Mouse (Mus musculus) kidney, adult 18-20 months (tissue): ENCODE results near the gene Anks1b.

Experiments
- DNase-seq: peaks from one replicate; pipeline ENCODE4 v3.0.0; 2021

The Anks1b gene

GRCm38 (mm10) chr10:89975431-89975841 is 102.1 kb downstream of the Anks1b start:
- DNase-seq, result no peak

GRCm38 (mm10) chr10:89976577-89976976 is 103.3 kb downstream of the Anks1b start:
- DNase-seq, result no peak

- DNase-seq, result no peak
These were observed 120.9 kb downstream of the Anks1b start for GRCm38 (mm10) chr10:89994171-89994570.

DNA sequence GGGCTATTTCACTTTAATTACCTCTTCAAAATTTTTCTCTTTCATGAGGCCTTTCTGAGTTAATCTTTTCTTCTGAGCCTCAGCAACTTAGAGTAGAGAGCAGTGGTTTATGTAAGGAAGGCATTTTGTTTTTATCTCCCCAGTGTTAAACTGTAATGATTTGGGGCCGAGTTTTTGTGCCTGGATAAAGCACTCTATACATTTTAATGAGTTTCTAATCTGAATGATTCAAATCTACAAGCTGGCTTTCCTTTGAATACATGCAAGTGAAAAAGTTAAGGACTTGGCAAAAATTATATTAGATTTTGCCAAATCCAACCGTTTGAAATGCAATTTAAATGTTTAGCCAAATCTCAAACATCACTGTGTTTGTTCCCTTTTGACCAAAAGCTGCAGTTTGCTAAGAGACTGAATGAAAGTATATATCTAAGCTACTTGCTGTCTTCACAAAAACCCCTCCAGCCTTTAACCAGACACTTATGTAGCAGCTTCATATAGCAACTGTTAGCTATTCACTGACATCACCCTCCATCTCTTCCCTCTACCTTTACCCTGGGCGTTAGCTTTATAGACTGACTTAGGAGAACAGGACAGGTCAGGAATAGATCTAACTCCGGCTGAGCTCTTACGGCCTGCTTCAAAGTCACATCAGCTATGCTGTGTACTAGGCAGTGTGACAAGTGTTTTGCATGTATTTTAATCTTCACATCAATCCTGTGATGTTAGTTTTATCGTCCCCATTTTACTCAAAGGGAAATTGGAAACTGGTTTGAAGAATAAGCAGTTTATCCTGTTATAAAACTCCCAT is 122.5 kb downstream of the Anks1b start:
- DNase-seq, result no peak

DNA sequence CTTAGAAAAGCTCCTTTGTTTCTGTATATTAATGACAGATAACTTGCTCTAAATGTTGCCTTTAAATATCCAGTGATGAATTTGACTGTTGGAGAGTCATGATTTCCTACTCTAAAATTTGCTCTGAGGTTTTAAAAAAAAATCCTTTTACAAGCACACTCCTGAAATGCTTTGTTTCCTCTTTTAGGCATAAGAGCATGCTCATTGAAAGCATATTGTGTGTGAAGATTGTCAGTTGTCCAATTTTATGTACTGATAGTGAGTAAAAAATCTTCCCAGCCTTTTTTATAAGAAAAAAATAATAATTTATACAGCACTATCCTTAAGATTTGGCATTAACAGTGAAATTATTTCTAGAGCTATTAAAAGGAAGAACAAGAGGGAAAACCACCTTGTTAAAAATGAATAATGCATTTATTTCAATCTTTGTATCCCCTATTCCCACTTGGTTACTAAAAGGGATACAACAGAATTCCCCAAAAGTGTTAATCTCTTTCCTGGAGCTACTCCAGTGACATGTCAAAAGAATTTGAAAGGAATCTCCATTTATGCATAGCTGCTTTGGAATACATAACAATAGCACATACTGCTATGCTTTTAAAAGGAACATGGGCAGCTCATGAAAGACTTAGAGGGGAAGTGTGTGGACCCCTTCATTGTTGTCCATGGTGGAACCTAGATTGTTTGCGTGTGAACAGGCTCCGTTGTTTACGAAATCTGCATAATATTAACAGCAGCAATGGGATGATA is 130.8 kb downstream of the Anks1b start:
- no peak for DNase-seq

DNA sequence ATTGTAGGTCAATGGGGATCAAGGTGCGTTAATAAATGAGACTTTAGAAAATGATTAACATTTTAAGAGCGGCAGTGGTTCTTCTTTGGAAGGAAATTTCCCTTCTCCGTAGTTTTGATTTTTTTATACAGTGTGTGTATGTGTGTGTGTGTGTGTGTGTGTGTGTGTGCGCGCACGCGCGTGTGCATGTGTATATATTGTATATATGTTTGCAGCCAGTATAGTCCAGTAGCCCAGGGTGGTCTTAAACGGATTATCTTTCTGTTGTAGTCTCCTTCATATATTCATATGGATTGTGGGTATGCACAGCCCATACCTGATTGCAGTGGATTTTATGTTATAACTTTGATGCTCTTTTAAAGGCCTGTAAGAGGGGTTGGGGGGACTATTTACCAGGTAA is 131.6 kb downstream of the Anks1b start:
- no peak for DNase-seq

DNA sequence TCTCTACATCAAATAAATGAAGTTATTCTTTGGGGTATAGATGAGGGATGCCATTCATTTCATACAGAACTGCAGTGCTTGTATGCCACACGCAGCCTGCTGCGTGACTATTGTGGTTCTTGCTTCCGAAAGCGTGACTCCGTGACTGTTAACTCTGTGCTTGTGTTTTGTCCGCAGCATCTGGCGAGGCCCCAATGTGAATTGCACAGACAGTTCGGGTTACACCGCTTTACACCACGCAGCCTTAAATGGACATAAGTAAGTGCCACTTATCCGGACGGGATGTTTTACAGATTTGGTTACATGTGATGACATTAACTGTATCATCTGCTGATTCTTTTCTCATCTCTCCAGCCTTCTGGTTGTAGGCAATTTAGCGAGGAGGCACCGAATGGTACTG is 159.7 kb downstream of the Anks1b start:
- DNase-seq, result no peak

DNA sequence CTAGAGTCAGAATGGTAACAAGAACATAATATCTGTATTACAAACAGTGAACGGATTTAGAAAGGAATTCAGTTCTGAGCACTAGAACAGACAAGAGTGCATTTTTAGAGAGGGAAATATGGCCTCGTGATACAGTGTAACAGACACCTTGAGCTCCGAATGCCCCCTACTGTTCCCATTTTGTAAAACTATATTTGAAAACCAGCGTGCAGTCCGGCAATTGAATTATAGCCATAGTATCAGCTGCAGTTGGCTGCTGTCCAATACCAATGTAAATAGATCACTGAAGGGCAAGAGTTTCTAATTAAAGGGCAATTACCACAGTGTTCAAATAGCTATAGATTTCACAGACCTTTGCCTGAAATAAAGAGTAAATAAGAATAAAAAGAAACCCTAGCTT is 170.0 kb downstream of the Anks1b start:
- DNase-seq, result no peak

- DNase-seq, result no peak
These were observed 170.5 kb downstream of the Anks1b start for GRCm38 (mm10) chr10:90043773-90044172.

DNA sequence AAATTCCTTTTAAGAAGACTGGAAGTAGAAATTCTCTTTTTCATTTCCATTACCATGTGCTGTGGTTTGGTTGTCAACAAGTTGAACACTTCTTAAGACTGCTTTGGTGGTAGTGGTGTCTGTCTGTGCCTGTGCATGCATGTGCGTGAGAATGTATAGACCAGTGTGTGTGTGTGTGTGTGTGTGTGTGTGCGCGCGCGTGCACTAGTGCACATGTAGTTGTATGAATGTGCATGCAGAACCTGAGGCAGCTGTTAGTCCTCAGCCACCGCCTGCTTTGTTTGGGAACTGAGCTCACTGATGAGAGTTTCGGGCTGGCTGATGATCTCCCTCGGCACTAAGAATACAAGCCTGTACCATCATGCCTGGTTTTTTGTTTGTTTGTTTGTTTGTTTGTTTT is 170.9 kb downstream of the Anks1b start:
- no peak for DNase-seq

DNA sequence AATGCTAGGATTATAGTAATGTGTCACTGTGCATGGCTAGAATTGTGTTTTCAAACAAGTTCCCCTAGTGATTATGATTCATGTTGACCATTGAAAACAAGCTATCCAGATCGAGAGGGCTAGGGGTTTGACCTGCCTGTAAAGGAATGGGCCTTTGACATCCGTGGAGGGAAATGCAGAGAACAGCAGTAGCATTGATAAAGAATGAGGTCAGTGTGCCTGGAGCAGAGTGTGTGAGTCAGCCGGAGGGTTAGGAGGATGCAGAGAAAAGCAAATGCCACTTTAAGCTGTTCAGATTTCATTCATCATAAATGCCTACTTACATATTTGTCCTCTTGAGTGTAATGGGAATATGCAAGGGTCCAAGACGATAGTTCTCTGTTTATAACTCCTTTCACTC is 195.3 kb downstream of the Anks1b start:
- DNase-seq, result no peak

GRCm38 (mm10) chr10:90077930-90078329 is 204.6 kb downstream of the Anks1b start:
- no peak for DNase-seq

- DNase-seq, result no peak
These were observed 207.8 kb downstream of the Anks1b start for GRCm38 (mm10) chr10:90081151-90081550.

GRCm38 (mm10) chr10:90081630-90082029 is 208.3 kb downstream of the Anks1b start:
- no peak for DNase-seq

- no peak for DNase-seq
These were observed 220.6 kb downstream of the Anks1b start for GRCm38 (mm10) chr10:90093877-90094276.

- DNase-seq, result no peak
These were observed 239.4 kb downstream of the Anks1b start for GRCm38 (mm10) chr10:90112662-90113061.

- DNase-seq, result no peak
These were observed 243.6 kb downstream of the Anks1b start for GRCm38 (mm10) chr10:90116867-90117266.

DNA sequence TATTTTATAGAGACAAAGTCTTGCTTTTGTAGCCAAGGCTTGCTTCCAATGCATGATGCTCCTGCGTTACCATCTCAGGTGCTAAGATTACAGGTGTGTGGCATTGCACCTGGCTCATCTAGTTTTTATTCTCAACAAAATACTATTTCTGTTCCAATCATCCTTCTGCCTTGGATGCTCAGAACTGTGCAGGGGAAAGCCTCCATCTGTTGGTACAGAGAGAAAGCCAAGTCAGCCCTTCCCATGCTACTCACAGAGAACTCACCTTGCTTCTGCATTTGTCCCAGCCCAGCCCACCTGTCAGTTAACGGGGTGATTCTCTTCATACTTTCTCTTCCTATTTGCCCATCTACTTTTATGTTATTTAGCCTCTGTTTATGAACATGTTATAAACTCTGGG is 244.5 kb downstream of the Anks1b start:
- DNase-seq, result no peak

DNA sequence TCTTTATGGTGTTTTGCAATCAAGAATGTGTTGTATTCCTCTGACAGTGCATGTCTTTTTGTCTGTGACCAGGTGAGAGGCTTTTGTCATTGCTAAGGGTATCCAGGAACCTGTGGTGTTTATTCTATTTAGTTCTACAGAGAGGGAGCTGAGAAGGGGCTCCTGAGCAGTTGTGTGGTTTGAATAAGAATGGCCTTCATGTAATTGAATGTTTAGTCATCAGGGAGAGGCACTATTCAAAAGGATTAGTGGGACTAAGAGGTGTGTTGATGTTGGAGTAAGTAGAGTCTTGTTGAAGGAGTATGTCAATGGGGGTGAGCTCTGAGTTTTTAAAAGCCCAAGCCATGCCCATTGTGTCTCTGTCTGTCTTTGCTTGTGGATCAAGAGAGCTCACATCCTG is 264.2 kb downstream of the Anks1b start:
- no peak for DNase-seq

GRCm38 (mm10) chr10:90140947-90141346 is 267.6 kb downstream of the Anks1b start:
- DNase-seq, result no peak

DNA sequence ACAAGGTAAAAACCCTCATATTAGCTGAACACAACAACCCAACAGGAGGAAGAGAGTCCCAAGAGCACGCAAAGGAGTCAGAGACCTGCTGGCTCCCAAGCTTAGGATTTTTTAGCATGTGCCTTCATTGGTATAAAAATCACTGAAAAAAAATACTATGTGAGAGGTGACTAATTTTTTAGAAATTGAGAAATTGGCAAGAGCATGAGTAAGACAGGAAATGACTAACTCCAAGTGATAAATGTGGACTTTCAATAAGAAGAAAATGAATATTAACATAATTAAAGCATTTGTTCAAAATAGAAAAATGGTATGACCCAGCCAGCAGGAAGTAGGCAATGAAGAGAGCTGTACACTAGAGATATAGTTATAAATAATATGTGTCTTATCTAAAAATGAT is 271.1 kb downstream of the Anks1b start:
- no peak for DNase-seq

DNA sequence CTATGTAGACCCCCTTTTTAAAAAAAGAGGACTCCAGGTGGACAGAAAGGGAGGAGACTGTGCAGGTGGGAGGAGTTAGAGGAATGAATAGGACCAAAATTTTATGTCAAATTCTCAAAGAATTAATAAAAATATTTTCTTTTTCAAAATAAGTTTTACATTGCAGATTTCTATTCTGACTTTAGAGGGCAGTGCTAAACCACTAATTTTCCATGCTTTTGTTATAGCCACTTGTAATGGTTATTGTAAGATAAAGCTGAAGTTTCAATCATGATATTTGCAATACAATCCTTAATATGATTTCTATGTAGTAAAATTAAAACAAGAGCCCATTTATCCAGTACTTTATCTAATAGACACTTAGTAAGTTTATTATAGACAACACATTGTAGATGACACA is 278.2 kb downstream of the Anks1b start:
- no peak for DNase-seq

GRCm38 (mm10) chr10:90169941-90170580 is 296.8 kb downstream of the Anks1b start:
- DNase-seq, result no peak

DNA sequence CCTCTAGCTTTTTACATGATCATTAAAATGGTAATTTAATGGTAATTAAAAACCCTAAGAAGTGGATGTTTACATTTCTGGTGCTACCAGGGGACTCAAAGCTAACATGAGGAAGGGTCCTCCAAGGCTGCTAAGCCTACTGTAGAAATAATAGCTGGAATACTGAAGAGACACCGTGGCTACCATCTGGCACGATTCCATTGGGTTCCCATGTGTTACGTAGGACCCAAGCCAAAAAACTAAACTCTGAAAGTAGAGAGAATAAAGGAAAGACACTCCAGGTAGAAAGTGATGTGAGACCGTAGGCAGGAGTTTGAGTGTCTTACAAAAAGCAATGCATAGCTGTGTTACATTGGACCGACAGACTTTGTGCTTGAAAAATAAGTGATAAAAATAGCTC is 317.1 kb downstream of the Anks1b start:
- no peak for DNase-seq
